Mouse (Mus musculus) kidney, adult 2 months (tissue): ENCODE results near the gene Glb1l2. TPM values are rescaled to one million over a fixed set of nuclear protein-coding genes. Genes with fewer than 3 reads are reported as not detected.

ENCODE experiments used
- DNase-seq: peaks from one replicate; pipeline ENCODE4 v3.0.0; 2021
- H3K27ac ChIP-seq: fragments of 200-500 bp; 2 replicates; pipeline ENCODE4 v1.5.1; 2012; ENCODE audit warnings: low read depth, low read length, control low read depth, inconsistent platforms; ENCODE audit not compliant: insufficient read depth
- H3K27me3 ChIP-seq: fragments of 200-500 bp; replicated peaks from 2 replicates; pipeline ENCODE4 v1.6.1; 2012; ENCODE audit warnings: mild to moderate bottlenecking, moderate library complexity, low read length, inconsistent platforms; ENCODE audit not compliant: control insufficient read depth, insufficient read depth
- H3K36me3 ChIP-seq: fragments of 200-500 bp; 2 replicates; pipeline ENCODE4 v1.6.1; 2012; ENCODE audit warnings: mild to moderate bottlenecking, moderate library complexity, low read length, inconsistent platforms; ENCODE audit not compliant: control insufficient read depth, insufficient read depth
- H3K4me1 ChIP-seq: fragments of 200-500 bp; 2 replicates; pipeline ENCODE4 v1.6.1; 2011; ENCODE audit warnings: low read length; ENCODE audit not compliant: control insufficient read depth, insufficient read depth
- H3K4me3 ChIP-seq: fragments of 200-500 bp; 2 replicates; pipeline ENCODE4 v1.5.1; 2011; ENCODE audit warnings: mild to moderate bottlenecking, low read depth, low read length, control low read depth; ENCODE audit not compliant: insufficient read depth
- CTCF ChIP-seq: fragments of 200-500 bp; conservative IDR thresholded peaks from 2 replicates; pipeline ENCODE4 v1.5.1; 2011; ENCODE audit warnings: low read depth, mild to moderate bottlenecking, control low read depth, low read length, moderate library complexity, mixed read lengths; ENCODE audit not compliant: insufficient read depth, insufficient read length
- POLR2A ChIP-seq: fragments of 200-500 bp; IDR thresholded peaks from one replicate; pipeline ENCODE4 v1.6.1; 2011; ENCODE audit warnings: low read depth, low read length, control low read depth
- whole genome bisulfite sequencing: fragments of 180-500 bp; shearing (Covaris S2); methylation state at CpG from one replicate; pipeline ENCODE4 v1.1.7; 2018; 5-methylcytosine and 5-hydroxymethylcytosine counted together
- polyA plus RNA-seq: library from polyadenylated mRNA; depleted of rRNA; stranded (reverse); fragments of >200 nt; gene quantifications from 2 replicates; pipeline ENCODE4 v1.2.3, GENCODE M21; 2012

Glb1l2 gene
- polyA plus RNA-seq, 1 experiment, result 60.4 TPM

DNA sequence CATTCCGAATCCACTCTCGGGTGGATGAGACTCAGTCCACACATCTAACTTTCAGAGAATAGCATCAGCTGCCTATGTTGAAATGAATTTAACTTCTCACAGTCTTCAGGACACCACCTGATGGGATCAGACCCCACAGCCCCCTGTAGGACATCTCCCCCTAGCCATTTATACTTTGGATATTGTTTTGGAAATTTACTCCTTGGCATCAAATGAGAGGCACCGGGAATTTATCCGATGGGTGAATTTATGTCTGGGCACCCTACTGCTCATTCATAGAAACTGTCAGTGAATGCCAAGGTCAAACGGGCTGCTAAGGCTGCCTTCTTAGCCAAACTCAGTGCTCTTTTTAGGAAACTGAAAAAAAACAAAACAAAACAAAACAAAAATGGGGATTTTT is 45.7 kb downstream of the Glb1l2 start:
- Histone ChIP-seq H3K27me3 (no peaks in the 10 kb centered on the region), H3K27ac (no peak overlapping the region), H3K4me1 (no peaks in the 10 kb centered on the region), H3K4me3 (no peak overlapping the region), H3K36me3 (no peaks in the 10 kb centered on the region)
- WGBS, result 60% methylated on average over 5 of the region's 5 CpGs
- no peak for TF ChIP-seq POLR2A
- DNase-seq, result no peak

DNA sequence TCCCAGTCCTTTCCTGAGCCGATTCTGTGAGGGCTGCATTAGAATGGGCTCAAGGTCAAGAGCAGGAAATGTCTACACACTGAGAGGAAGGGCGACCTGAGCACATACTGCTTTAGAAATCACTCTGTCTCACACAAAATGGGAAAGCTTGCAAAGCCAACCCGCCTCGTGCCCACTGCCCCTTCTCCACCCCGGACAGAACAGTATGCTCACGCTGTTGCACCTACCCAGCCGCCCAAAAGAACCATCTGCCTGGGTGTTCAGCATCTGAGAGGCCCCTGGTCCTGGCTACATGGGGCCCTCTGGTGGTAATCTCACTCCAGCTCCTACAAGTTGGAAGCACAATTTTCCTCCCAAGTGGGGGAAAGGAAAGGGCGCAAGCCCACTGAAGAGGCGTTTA is 46.2 kb downstream of the Glb1l2 start:
- WGBS, result 23% methylated on average over 9 of the region's 9 CpGs
- peak; percentile 42 for DNase-seq
- TF ChIP-seq POLR2A, result no peak
- TF ChIP-seq CTCF, result no peak; the same call in 1 of the 2 replicates

DNA sequence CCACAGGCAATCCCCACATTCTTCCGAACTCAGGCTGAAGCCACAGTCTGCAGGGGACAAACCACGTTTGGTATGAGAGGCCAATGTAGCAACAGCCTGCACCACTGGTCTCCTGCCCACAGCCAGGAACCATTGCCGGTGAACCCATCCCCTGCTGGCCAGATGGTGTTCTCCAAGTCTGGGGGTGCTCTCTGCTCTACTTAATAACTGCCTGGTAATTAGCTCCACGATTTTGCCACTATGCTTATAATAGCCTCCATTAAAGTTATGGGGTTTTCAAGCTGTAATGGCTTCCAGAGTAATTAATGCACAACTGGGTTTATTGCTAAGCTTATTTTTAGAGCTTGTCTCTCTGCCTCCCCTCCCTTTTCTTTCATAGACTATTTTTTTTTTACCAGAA is 57.4 kb downstream of the Glb1l2 start:
- H3K27ac ChIP-seq, result no peak overlapping the region
- DNase-seq, result no peak
- 65% methylated on average over 4 of the region's 4 CpGs for WGBS
- no peaks in the 10 kb centered on the region for H3K4me1 ChIP-seq
- no peak for TF ChIP-seq CTCF
- H3K4me3 ChIP-seq, result no peak overlapping the region
- H3K27me3 ChIP-seq, result no peaks in the 10 kb centered on the region
- H3K36me3 ChIP-seq, result no peaks in the 10 kb centered on the region

More for the DNA sequence above, 46.2 kb downstream of the Glb1l2 start:
- no peak overlapping the region for H3K4me3 ChIP-seq
- H3K4me1 ChIP-seq, result no peaks in the 10 kb centered on the region
- H3K27me3 ChIP-seq, result no peaks in the 10 kb centered on the region
- no peaks in the 10 kb centered on the region for H3K36me3 ChIP-seq
- H3K27ac ChIP-seq, result no peak overlapping the region

DNA sequence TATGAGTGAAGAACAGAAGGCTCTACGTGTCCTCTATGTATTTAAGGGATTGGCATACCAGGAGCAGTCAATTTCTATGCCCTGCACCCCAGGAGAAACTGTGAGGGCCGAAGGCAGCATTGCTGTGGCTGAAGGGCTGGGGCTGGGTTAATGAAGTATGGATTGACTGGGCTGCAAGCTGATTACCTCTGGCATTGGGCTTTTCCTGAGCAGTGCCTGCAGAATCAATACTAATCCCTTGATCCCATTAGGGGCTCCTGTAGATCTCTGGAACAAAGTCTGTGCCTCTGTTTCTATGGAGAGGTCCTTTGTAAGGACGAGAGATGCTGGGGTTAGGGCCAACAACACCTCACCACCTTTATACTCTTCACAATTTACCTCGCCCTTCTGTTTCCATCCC is 59.1 kb downstream of the Glb1l2 start:
- no peak overlapping the region for H3K4me3 ChIP-seq
- no peak for TF ChIP-seq POLR2A
- no peak for TF ChIP-seq CTCF
- H3K27ac ChIP-seq, result no peak overlapping the region
- 67% methylated on average over 4 of the region's 4 CpGs for WGBS
- no peaks in the 10 kb centered on the region for H3K4me1 ChIP-seq
- DNase-seq, result no peak
- H3K36me3 ChIP-seq, result no peaks in the 10 kb centered on the region
- H3K27me3 ChIP-seq, result no peaks in the 10 kb centered on the region

DNA sequence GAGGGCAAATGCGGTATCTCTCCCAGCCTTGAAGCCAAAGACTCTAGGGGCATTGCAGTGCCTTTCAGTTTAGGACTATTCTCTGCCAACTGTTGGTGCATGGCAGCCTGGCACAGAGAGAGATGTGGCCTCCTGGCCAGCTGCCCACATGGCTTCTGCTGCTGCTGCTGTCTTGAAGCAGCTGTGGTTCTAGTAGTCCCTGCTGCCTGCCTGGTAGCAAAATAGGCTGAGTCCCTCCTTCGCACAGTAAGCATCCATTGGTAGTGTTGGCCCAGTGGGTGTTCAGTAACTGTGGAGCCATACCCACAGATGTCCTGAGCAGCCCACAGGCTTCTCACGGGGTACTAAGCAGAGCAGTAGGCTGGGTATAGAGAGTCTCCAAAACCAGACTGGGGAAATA is 63.5 kb downstream of the Glb1l2 start:
- no peak for TF ChIP-seq CTCF
- TF ChIP-seq POLR2A, result no peak
- Histone ChIP-seq H3K4me3 (no peak overlapping the region), H3K27me3 (no peaks in the 10 kb centered on the region), H3K27ac (no peak overlapping the region), H3K36me3 (no peaks in the 10 kb centered on the region), H3K4me1 (no peaks in the 10 kb centered on the region)
- no peak for DNase-seq
- WGBS, result 86% methylated on average over 3 of the region's 3 CpGs

DNA sequence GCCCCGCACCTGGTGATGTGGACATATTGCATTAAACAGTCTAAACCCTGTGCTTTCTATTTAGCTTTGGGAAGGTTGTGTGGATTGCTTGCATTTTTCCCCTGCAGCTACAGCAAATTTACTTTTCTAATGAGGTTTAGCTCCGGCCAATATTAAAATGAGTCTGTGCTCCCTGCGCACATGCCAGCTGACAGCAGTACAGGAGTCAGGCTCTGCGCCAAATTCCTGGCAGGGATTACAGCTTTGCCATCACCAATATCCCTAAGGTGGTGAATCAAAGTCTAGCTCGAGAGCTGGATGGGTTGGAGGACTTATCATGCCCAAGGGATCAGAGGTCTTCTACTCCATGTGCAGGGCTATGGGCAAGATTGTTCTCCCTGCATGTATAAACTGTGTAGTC is 69.2 kb downstream of the Glb1l2 start:
- Histone ChIP-seq H3K27ac (no peak overlapping the region), H3K36me3 (no peaks in the 10 kb centered on the region), H3K4me1 (no peaks in the 10 kb centered on the region), H3K4me3 (no peak overlapping the region), H3K27me3 (no peaks in the 10 kb centered on the region; the same call in 1 of the 2 replicates)
- peak; percentile 15 for DNase-seq
- TF ChIP-seq CTCF (no peak), POLR2A (no peak)
- 41% methylated on average over 5 of the region's 5 CpGs for WGBS

DNA sequence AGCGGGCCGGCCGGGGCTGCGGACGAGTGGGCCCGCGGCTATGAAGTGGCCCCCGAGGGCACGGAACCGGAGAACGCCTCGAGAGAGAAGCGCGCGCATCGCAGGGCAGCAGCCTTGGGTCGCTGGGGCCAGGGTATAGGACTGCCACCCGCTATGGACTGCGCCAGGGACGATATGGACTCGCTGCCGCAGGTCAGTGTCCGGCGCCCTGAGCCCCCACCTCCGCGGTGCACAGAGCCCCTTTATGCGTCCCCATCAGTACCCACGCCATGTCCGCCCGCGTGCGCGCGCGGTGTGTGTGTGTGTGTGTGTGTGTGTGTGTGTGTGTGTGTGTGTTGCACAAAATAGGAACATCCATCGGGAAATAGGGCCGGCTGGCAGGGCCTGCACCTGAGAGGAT is 72.3 kb downstream of the Glb1l2 start:
- WGBS, result 3% methylated on average over 37 of the region's 37 CpGs
- Histone ChIP-seq H3K36me3 (no peaks in the 10 kb centered on the region), H3K27ac (no peak overlapping the region), H3K4me1 (no peaks in the 10 kb centered on the region), H3K4me3 (peak overlapping the region; percentile 11; the same call in 1 of the 2 replicates), H3K27me3 (no peaks in the 10 kb centered on the region; the same call in 1 of the 2 replicates)
- no peak for DNase-seq
- TF ChIP-seq CTCF (no peak), POLR2A (no peak)
